Mouse (Mus musculus): ENCODE results near the gene Pcdh11x. TPM values are rescaled to one million over a fixed set of nuclear protein-coding genes. Genes with fewer than 3 reads are reported as not detected.
"Not testable (repeated sequence)": the region's sequence is repeated elsewhere in the genome, so short reads cannot be mapped to it uniquely, and the experiment has no call there.

The Pcdh11x gene
- not detected in 2 replicates for total RNA-seq (2017)

GRCm38 (mm10) chrX:120290011-120290899 lies at the start of gene Pcdh11x:
TSS of gene Pcdh11x (plus strand) at chrX:120290259.
- ATAC-seq (replicated peaks; ENCODE audit: low read depth, poor library complexity, severe bottlenecking) = no peak

GRCm38 (mm10) chrX:120260089-120260488 lies 30.0 kb upstream of the Pcdh11x start:
- ATAC-seq (replicated peaks; ENCODE audit: low read depth, poor library complexity, severe bottlenecking) = no peak

GRCm38 (mm10) chrX:120285522-120285921 lies 4.5 kb upstream of the Pcdh11x start:
- no peak for ATAC-seq (replicated peaks; ENCODE audit: low read depth, poor library complexity, severe bottlenecking)

- ATAC-seq (replicated peaks; ENCODE audit: low read depth, poor library complexity, severe bottlenecking) = no peak
These were observed 2.6 kb upstream of the Pcdh11x start for GRCm38 (mm10) chrX:120287502-120287901.

- ATAC-seq (replicated peaks; ENCODE audit: low read depth, poor library complexity, severe bottlenecking) = no peak
These were observed 831 bp downstream of the Pcdh11x start for GRCm38 (mm10) chrX:120290900-120291280.

- ATAC-seq (replicated peaks; ENCODE audit: low read depth, poor library complexity, severe bottlenecking) = no peak
These were observed 1.6 kb downstream of the Pcdh11x start for GRCm38 (mm10) chrX:120291696-120292095.

- ATAC-seq (replicated peaks; ENCODE audit: low read depth, poor library complexity, severe bottlenecking) = no peak
These were observed 3.0 kb downstream of the Pcdh11x start for GRCm38 (mm10) chrX:120292832-120293750.

GRCm38 (mm10) chrX:120301469-120302175 lies 11.6 kb downstream of the Pcdh11x start:
- no peak for ATAC-seq (replicated peaks; ENCODE audit: low read depth, poor library complexity, severe bottlenecking)

GRCm38 (mm10) chrX:120312995-120313394 lies 22.9 kb downstream of the Pcdh11x start, which contains the start of gene H2afb3:
TSS of gene H2afb3 (minus strand) at chrX:120313095.
- not testable (repeated sequence) for ATAC-seq (replicated peaks; ENCODE audit: low read depth, poor library complexity, severe bottlenecking)

GRCm38 (mm10) chrX:120466225-120466624 lies 176.2 kb downstream of the Pcdh11x start:
- ATAC-seq (replicated peaks; ENCODE audit: low read depth, poor library complexity, severe bottlenecking) = no peak

- no peak for ATAC-seq (replicated peaks; ENCODE audit: low read depth, poor library complexity, severe bottlenecking)
These were observed 196.4 kb downstream of the Pcdh11x start for GRCm38 (mm10) chrX:120486428-120486827.

- ATAC-seq (replicated peaks; ENCODE audit: low read depth, poor library complexity, severe bottlenecking) = no peak
These were observed 234.9 kb downstream of the Pcdh11x start for GRCm38 (mm10) chrX:120524986-120525385.

GRCm38 (mm10) chrX:120599309-120599708 lies 309.2 kb downstream of the Pcdh11x start:
- ATAC-seq (replicated peaks; ENCODE audit: low read depth, poor library complexity, severe bottlenecking) = no peak

GRCm38 (mm10) chrX:120618460-120618859 lies 328.4 kb downstream of the Pcdh11x start:
- ATAC-seq (replicated peaks; ENCODE audit: low read depth, poor library complexity, severe bottlenecking) = no peak

- ATAC-seq (replicated peaks; ENCODE audit: low read depth, poor library complexity, severe bottlenecking) = not testable (repeated sequence)
These were observed 380.2 kb downstream of the Pcdh11x start for GRCm38 (mm10) chrX:120670236-120670635.

GRCm38 (mm10) chrX:120734144-120734543 lies 444.1 kb downstream of the Pcdh11x start:
- ATAC-seq (replicated peaks; ENCODE audit: low read depth, poor library complexity, severe bottlenecking) = no peak

GRCm38 (mm10) chrX:120735792-120736191 lies 445.7 kb downstream of the Pcdh11x start:
- no peak for ATAC-seq (replicated peaks; ENCODE audit: low read depth, poor library complexity, severe bottlenecking)

- no peak for ATAC-seq (replicated peaks; ENCODE audit: low read depth, poor library complexity, severe bottlenecking)
These were observed 654.5 kb downstream of the Pcdh11x start for GRCm38 (mm10) chrX:120944556-120944955.

Measured in common myeloid progenitor, adult 5-6 weeks (primary cell).